Comparison of ENCODE assay signal across 8 mouse cellular contexts in the genomic region with DNA sequence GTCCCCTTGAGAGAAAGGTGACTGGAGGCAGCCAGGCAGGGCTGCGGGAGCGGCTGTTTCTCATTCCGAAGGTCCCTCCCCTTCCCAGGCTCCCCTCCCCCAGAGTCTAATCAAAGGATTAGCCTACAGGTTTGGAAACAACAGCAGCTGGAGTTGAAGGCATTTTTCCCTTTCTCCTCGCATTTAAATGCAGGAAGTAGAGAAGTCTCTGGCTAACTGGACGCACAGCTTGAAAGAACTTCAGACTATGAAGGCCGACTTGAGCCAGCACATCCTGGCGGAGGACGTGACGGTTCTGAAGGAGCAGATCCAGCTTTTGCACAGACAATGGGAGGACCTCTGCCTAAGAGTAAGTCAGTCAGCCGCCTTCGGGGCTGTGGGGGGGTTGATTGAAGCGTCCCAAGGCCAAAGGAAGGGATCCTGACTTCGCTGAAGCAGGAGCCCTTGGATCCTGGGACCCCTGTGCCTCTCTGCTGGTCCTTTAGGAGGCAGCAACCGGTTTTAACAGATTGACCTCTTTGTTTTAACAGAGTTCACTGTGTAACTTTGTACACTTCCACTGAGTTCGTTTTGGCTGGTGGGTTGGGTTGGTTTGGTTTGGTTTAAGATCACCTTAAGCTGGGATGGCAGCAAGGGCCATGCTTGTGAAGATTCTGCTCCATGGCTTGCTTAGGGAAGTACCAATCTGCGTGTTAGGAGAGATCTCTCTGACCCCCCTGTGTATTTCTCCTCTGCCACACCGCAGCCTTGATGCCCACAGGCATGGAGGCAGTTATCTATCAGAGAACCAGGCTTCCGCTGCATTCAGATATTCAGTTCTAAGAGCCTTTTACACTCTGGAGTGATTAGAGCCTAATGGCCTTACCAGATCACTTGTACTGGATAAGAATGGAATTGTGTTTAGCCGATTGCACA.
DNase-seq lines count a peak whose midpoint lies in the region; ATAC-seq and TF ChIP-seq lines count a peak whose summit lies in the region.

No protein-coding gene starts in this region.

- TF ChIP-seq CTCF in gastrocnemius, adult 2 months (IDR thresholded peaks at IDR 0.05) = no peak

- peak overlapping the region; percentile 46; the same call in 1 of the 2 replicates for H3K27ac ChIP-seq in gastrocnemius, adult 2 months
- no peak overlapping the region for H3K27ac ChIP-seq in forebrain, embryonic 13.5 days
- no peak overlapping the region for H3K27ac ChIP-seq in hindbrain, embryonic 16.5 days (ENCODE audit: low read depth, low read length)
- H3K27ac ChIP-seq in midbrain, embryonic 16.5 days (ENCODE audit: low read length) = no peak overlapping the region; the same call in 1 of the 2 replicates

- 13% methylated on average over 19 of the region's 19 CpGs for WGBS in forebrain, embryonic 13.5 days
- WGBS in hindbrain, embryonic 16.5 days = 18% methylated on average over 19 of the region's 19 CpGs
- 11% methylated on average over 19 of the region's 19 CpGs for WGBS in midbrain, embryonic 16.5 days

- H3K4me1 ChIP-seq in forebrain, embryonic 13.5 days = peaks cover 17% of the 10 kb centered on the region
- no peaks in the 10 kb centered on the region; the same call in 1 of the 2 replicates for H3K4me1 ChIP-seq in hindbrain, embryonic 16.5 days (ENCODE audit: control insufficient read depth, insufficient read depth, low read depth, low read length)
- H3K4me1 ChIP-seq in midbrain, embryonic 16.5 days (ENCODE audit: control insufficient read depth, insufficient read depth, low read length) = peaks cover 3% of the 10 kb centered on the region

- H3K9ac ChIP-seq in forebrain, embryonic 13.5 days = no peak overlapping the region
- H3K9ac ChIP-seq in hindbrain, embryonic 16.5 days (ENCODE audit: low read depth, low read length) = 0 out of 2 replicates have a peak overlapping the region, but pooled peaks have one; percentile 3
- peak overlapping the region; percentile 11; the same call in 1 of the 2 replicates for H3K9ac ChIP-seq in midbrain, embryonic 16.5 days (ENCODE audit: low read depth, low read length)

- H3K9me3 ChIP-seq in forebrain, embryonic 13.5 days (replicated peaks) = no peaks in the 10 kb centered on the region
- no peaks in the 10 kb centered on the region for H3K9me3 ChIP-seq in hindbrain, embryonic 16.5 days (ENCODE audit: control insufficient read depth, low read length)
- H3K9me3 ChIP-seq in midbrain, embryonic 16.5 days (replicated peaks; ENCODE audit: control insufficient read depth, low read length, poor library complexity, severe bottlenecking) = no peaks in the 10 kb centered on the region

- peak overlapping the region; percentile 15 for H3K4me3 ChIP-seq in gastrocnemius, adult 2 months
- peak overlapping the region; percentile 4; the same call in 1 of the 2 replicates for H3K4me3 ChIP-seq in forebrain, embryonic 13.5 days
- H3K4me3 ChIP-seq in hindbrain, embryonic 16.5 days (ENCODE audit: low read length) = no peak overlapping the region
- H3K4me3 ChIP-seq in midbrain, embryonic 16.5 days (ENCODE audit: low read depth, low read length) = no peak overlapping the region

- peak overlapping the region; percentile 26 for H3K4me2 ChIP-seq in forebrain, embryonic 13.5 days
- H3K4me2 ChIP-seq in hindbrain, embryonic 16.5 days (ENCODE audit: low read length) = peak overlapping the region; percentile 32
- peak overlapping the region; percentile 12; the same call in 1 of the 2 replicates for H3K4me2 ChIP-seq in midbrain, embryonic 16.5 days (ENCODE audit: low read length)

- no peak for DNase-seq in gastrocnemius, adult 2 months
- DNase-seq in gastrocnemius, postnatal 36 days = no peak
- DNase-seq in B cell, adult 2 months = no peak
- DNase-seq in adipocyte (ENCODE audit: low spot score) = no peak
- no peak for DNase-seq in cerebellum, adult 9-10 months

- H3K27me3 ChIP-seq in forebrain, embryonic 13.5 days = 0 out of 2 replicates have a peak, but pooled peaks cover 4% of the 10 kb centered on the region
- H3K27me3 ChIP-seq in hindbrain, embryonic 16.5 days (replicated peaks; ENCODE audit: control insufficient read depth, insufficient read depth, low read length) = no peaks in the 10 kb centered on the region
- H3K27me3 ChIP-seq in midbrain, embryonic 16.5 days (ENCODE audit: control insufficient read depth, insufficient read depth, low read depth, low read length) = no peaks in the 10 kb centered on the region

- peaks cover 55% of the 10 kb centered on the region for H3K36me3 ChIP-seq in forebrain, embryonic 13.5 days (ENCODE audit: poor library complexity, severe bottlenecking)
- no peaks in the 10 kb centered on the region for H3K36me3 ChIP-seq in hindbrain, embryonic 16.5 days (ENCODE audit: control insufficient read depth, insufficient read depth, low read length)
- no peaks in the 10 kb centered on the region for H3K36me3 ChIP-seq in midbrain, embryonic 16.5 days (ENCODE audit: control insufficient read depth, insufficient read depth, low read length)

- ATAC-seq in forebrain, embryonic 13.5 days = no peak
- ATAC-seq in hindbrain, embryonic 16.5 days = no peak
- no peak for ATAC-seq in midbrain, embryonic 16.5 days

- intact Hi-C loops in gastrocnemius, adult 2 months (cut with DNase I) = no loop called here
- intact Hi-C loops in gastrocnemius, postnatal 36 days (cut with DNase I) = no loop called here

Comparison
In these comparisons a context has a peak if more than half of its experiments do, and no peak if none do; other contexts are left out.
1. H3K4me3 ChIP-seq: peak in gastrocnemius, adult 2 months (single experiment) and forebrain, embryonic 13.5 days (single experiment); none in hindbrain, embryonic 16.5 days (single experiment) and midbrain, embryonic 16.5 days (single experiment).
2. Peak in every context shown above with its lines, with median percentiles within 50 percentile points of each other: H3K4me2 ChIP-seq.